Mouse (Mus musculus) forebrain, postnatal 0 days (tissue): ENCODE data around the gene Scyl1. TPM values are rescaled to one million over a fixed set of nuclear protein-coding genes. Genes with fewer than 3 reads are reported as not detected.

ENCODE experiments used
- ATAC-seq: fragments of 200-750 bp; cut with Nextera tagmentation; 2 replicates; pipeline ENCODE4 v1.8.0; 2017; ENCODE audit warnings: mild to moderate bottlenecking, moderate library complexity
- DNase-seq: peaks from one replicate; pipeline ENCODE4 v3.0.0-alpha.2; 2015
- H3K27ac ChIP-seq: fragments of 300-500 bp; sonication (generic); 2 replicates; pipeline ENCODE4 v1.5.1; 2014; ENCODE audit warnings: low read depth, mild to moderate bottlenecking, antibody characterized with exemption, low read length, moderate library complexity, mixed read lengths
- H3K27me3 ChIP-seq: fragments of 300-500 bp; sonication (generic); 2 replicates; pipeline ENCODE4 v1.6.1; 2014; ENCODE audit warnings: mild to moderate bottlenecking, low read length, mixed read lengths; ENCODE audit not compliant: insufficient read depth
- H3K36me3 ChIP-seq: fragments of 300-500 bp; sonication (generic); 2 replicates; pipeline ENCODE4 v1.6.1; 2014; ENCODE audit warnings: mild to moderate bottlenecking, moderate library complexity; ENCODE audit not compliant: insufficient read depth
- H3K4me1 ChIP-seq: fragments of 300-500 bp; sonication (generic); 2 replicates; pipeline ENCODE4 v1.6.1; 2014; ENCODE audit warnings: antibody characterized with exemption; ENCODE audit not compliant: insufficient read depth
- H3K4me2 ChIP-seq: fragments of 300-500 bp; sonication (generic); 2 replicates; pipeline ENCODE4 v1.6.1; 2014; ENCODE audit warnings: low read depth, mild to moderate bottlenecking, moderate library complexity
- H3K4me3 ChIP-seq: fragments of 300-500 bp; sonication (generic); 2 replicates; pipeline ENCODE4 v1.5.1; 2014; ENCODE audit warnings: low read depth, low read length, mixed read lengths
- H3K9ac ChIP-seq: fragments of 300-500 bp; sonication (generic); 2 replicates; pipeline ENCODE4 v1.6.1; 2014; ENCODE audit warnings: mild to moderate bottlenecking
- H3K9me3 ChIP-seq: fragments of 300-500 bp; sonication (generic); 2 replicates; pipeline ENCODE4 v1.6.1; 2016; ENCODE audit warnings: low read length
- CTCF ChIP-seq: sonication (generic); IDR thresholded peaks from 2 replicates; pipeline ENCODE4 v1.5.1; 2016; ENCODE audit warnings: antibody characterized with exemption, control low read depth, low read depth
- WGBS: fragments of 180-500 bp; shearing (Covaris S2); extraction: QIAGEN DNeasy Blood & Tissue Kit; methylation state at CpG from one replicate; pipeline ENCODE4 v1.1.7; 2014; 5-methylcytosine and 5-hydroxymethylcytosine counted together
- polyA plus RNA-seq: library from polyadenylated mRNA; unstranded; fragments of >200 nt; fragmentation: Nextera tagmentation; extraction: Ambion mirVana; gene quantifications from 2 replicates; pipeline ENCODE4 v1.2.1, GENCODE M21; 2015
- total RNA-seq: library from RNA; depleted of rRNA; stranded (reverse); fragments of >200 nt; gene quantifications from 2 replicates; pipeline ENCODE4 v1.2.3, GENCODE M21; 2014

Gene Scyl1
- total and polyA plus RNA-seq, 2 experiments from 2014 or later, result 68.8 to 98.1 TPM

GRCm38 (mm10) chr19:5803041-5803880, 32.0 kb upstream of the Scyl1 start:
- H3K4me3 ChIP-seq, result peak overlapping the region; percentile 86
- no peaks in the 10 kb centered on the region for H3K9me3 ChIP-seq
- H3K4me1 ChIP-seq, result peaks cover 16% of the 10 kb centered on the region
- peak; percentile 97 for ATAC-seq
- WGBS, result 2% methylated on average over 67 of the region's 67 CpGs
- no peak for TF ChIP-seq CTCF
- peak overlapping the region; percentile 100 for H3K27ac ChIP-seq
- peak overlapping the region; percentile 97 for H3K9ac ChIP-seq
- no peaks in the 10 kb centered on the region for H3K36me3 ChIP-seq
- no peaks in the 10 kb centered on the region for H3K27me3 ChIP-seq
- DNase-seq, result peak; percentile 100
- H3K4me2 ChIP-seq, result peak overlapping the region; percentile 98

- Histone ChIP-seq H3K9me3 (no peaks in the 10 kb centered on the region), H3K4me1 (peaks cover 16% of the 10 kb centered on the region), H3K4me2 (peak overlapping the region; percentile 98), H3K27me3 (no peaks in the 10 kb centered on the region), H3K9ac (peak overlapping the region; percentile 97), H3K36me3 (peaks cover 4% of the 10 kb centered on the region), H3K27ac (peak overlapping the region; percentile 100), H3K4me3 (peak overlapping the region; percentile 86)
- ATAC-seq (no peak), DNase-seq (no peak)
- WGBS, result 0% methylated on average over 4 of the region's 4 CpGs
- TF ChIP-seq CTCF, result no peak
Observed at GRCm38 (mm10) chr19:5802787-5803040, 31.5 kb upstream of the Scyl1 start.

- Histone ChIP-seq H3K9ac (peak overlapping the region; percentile 97), H3K4me2 (peak overlapping the region; percentile 98), H3K27me3 (no peaks in the 10 kb centered on the region), H3K36me3 (peaks cover 9% of the 10 kb centered on the region), H3K27ac (peak overlapping the region; percentile 100), H3K4me1 (peaks cover 16% of the 10 kb centered on the region), H3K9me3 (no peaks in the 10 kb centered on the region), H3K4me3 (peak overlapping the region; percentile 86)
- no peak for TF ChIP-seq CTCF
- ATAC-seq, result peak; percentile 45
- DNase-seq, result peak; percentile 98
- WGBS, result under 1% methylated on average over 25 of the region's 25 CpGs
Observed at GRCm38 (mm10) chr19:5802011-5802786, 31.0 kb upstream of the Scyl1 start.

GRCm38 (mm10) chr19:5801432-5801964, 30.3 kb upstream of the Scyl1 start:
- peak overlapping the region; percentile 97 for H3K9ac ChIP-seq
- peak overlapping the region; percentile 86 for H3K4me3 ChIP-seq
- no peaks in the 10 kb centered on the region for H3K27me3 ChIP-seq
- TF ChIP-seq CTCF, result no peak
- H3K4me2 ChIP-seq, result peak overlapping the region; percentile 90
- H3K36me3 ChIP-seq, result peaks cover 15% of the 10 kb centered on the region
- H3K27ac ChIP-seq, result peak overlapping the region; percentile 100
- 4% methylated on average over 3 of the region's 3 CpGs for whole genome bisulfite sequencing
- DNase-seq, result no peak
- peaks cover 17% of the 10 kb centered on the region for H3K4me1 ChIP-seq
- H3K9me3 ChIP-seq, result no peaks in the 10 kb centered on the region
- ATAC-seq, result no peak

GRCm38 (mm10) chr19:5800632-5801431, 29.6 kb upstream of the Scyl1 start:
- under 1% methylated on average over 19 of the region's 19 CpGs for WGBS
- TF ChIP-seq CTCF, result no peak
- H3K4me1 ChIP-seq, result peaks cover 18% of the 10 kb centered on the region

GRCm38 (mm10) chr19:5800350-5800631, 29.1 kb upstream of the Scyl1 start:
- no peaks in the 10 kb centered on the region for H3K27me3 ChIP-seq
- peak overlapping the region; percentile 90 for H3K4me2 ChIP-seq
- peak overlapping the region; percentile 97 for H3K9ac ChIP-seq
- no peaks in the 10 kb centered on the region for H3K9me3 ChIP-seq
- peaks cover 27% of the 10 kb centered on the region for H3K36me3 ChIP-seq
- peak overlapping the region; percentile 59 for H3K27ac ChIP-seq
- H3K4me3 ChIP-seq, result peak overlapping the region; percentile 86
- no peak for TF ChIP-seq CTCF
- peaks cover 18% of the 10 kb centered on the region for H3K4me1 ChIP-seq
- ATAC-seq, result no peak
- no peak for DNase-seq
- WGBS, result 1% methylated on average over 2 of the region's 2 CpGs

More at GRCm38 (mm10) chr19:5800632-5801431, 29.6 kb upstream of the Scyl1 start:
- no peak for ATAC-seq
- Histone ChIP-seq H3K4me3 (peak overlapping the region; percentile 86), H3K9ac (peak overlapping the region; percentile 97), H3K27me3 (no peaks in the 10 kb centered on the region), H3K36me3 (peaks cover 22% of the 10 kb centered on the region), H3K27ac (peak overlapping the region; percentile 59), H3K9me3 (no peaks in the 10 kb centered on the region), H3K4me2 (peak overlapping the region; percentile 90)
- peak; percentile 56 for DNase-seq
